Mouse (Mus musculus) hindbrain, postnatal 0 days (tissue): Measurements from ENCODE around the gene Twf2. TPM values are rescaled to one million over a fixed set of nuclear protein-coding genes. Genes with fewer than 3 reads are reported as not detected.
A peak's percentile ranks its signal among the peaks of the same experiment; 100 is the strongest.

Source experiments
- ATAC-seq: fragments of 200-750 bp; cut with Nextera tagmentation; 2 replicates; pipeline ENCODE4 v1.8.0; 2017; ENCODE audit warnings: mild to moderate bottlenecking, moderate TSS enrichment, moderate library complexity
- DNase-seq: peaks from one replicate; pipeline ENCODE4 v3.0.0-alpha.2; 2015; ENCODE audit warnings: low spot score
- H3K27ac ChIP-seq: fragments of 300-500 bp; sonication (generic); 2 replicates; pipeline ENCODE4 v1.5.1; 2014; ENCODE audit warnings: mild to moderate bottlenecking
- H3K27me3 ChIP-seq: fragments of 300-500 bp; sonication (generic); 2 replicates; pipeline ENCODE4 v1.6.1; 2014; ENCODE audit warnings: low read length, mixed read lengths; ENCODE audit not compliant: insufficient read depth
- H3K36me3 ChIP-seq: fragments of 300-500 bp; sonication (generic); 2 replicates; pipeline ENCODE4 v1.6.1; 2014; ENCODE audit warnings: low read length, mixed read lengths; ENCODE audit not compliant: insufficient read depth
- H3K4me1 ChIP-seq: fragments of 300-500 bp; sonication (generic); 2 replicates; pipeline ENCODE4 v1.6.1; 2014; ENCODE audit warnings: antibody characterized with exemption, low read length, mixed read lengths; ENCODE audit not compliant: insufficient read depth
- H3K4me2 ChIP-seq: fragments of 300-500 bp; sonication (generic); 2 replicates; pipeline ENCODE4 v1.6.1; 2014; ENCODE audit warnings: low read depth, mild to moderate bottlenecking, low read length, moderate library complexity, mixed read lengths
- H3K4me3 ChIP-seq: fragments of 300-500 bp; sonication (generic); 2 replicates; pipeline ENCODE4 v1.5.1; 2014; ENCODE audit warnings: low read length
- H3K9ac ChIP-seq: fragments of 300-500 bp; sonication (generic); replicated peaks from 2 replicates; pipeline ENCODE4 v1.6.1; 2014; ENCODE audit warnings: mild to moderate bottlenecking, low read length, moderate library complexity, mixed read lengths
- H3K9me3 ChIP-seq: fragments of 300-500 bp; sonication (generic); 2 replicates; pipeline ENCODE4 v1.6.1; 2016; ENCODE audit warnings: low read length, mixed read lengths
- CTCF ChIP-seq: IDR thresholded peaks from 2 replicates; pipeline ENCODE4 v1.5.1; 2016; ENCODE audit warnings: antibody characterized with exemption, control low read depth, low read depth
- WGBS: fragments of 180-500 bp; shearing (Covaris S2); extraction: QIAGEN DNeasy Blood & Tissue Kit; methylation state at CpG from one replicate; pipeline ENCODE4 v1.1.7; 2014; 5-methylcytosine and 5-hydroxymethylcytosine counted together
- polyA plus RNA-seq: library from polyadenylated mRNA; unstranded; fragments of >200 nt; fragmentation: Nextera tagmentation; extraction: Ambion mirVana; gene quantifications from 2 replicates; pipeline ENCODE4 v1.2.1, GENCODE M21; 2015
- total RNA-seq: library from RNA; depleted of rRNA; stranded (reverse); fragments of >200 nt; gene quantifications from 2 replicates; pipeline ENCODE4 v1.2.3, GENCODE M21; 2014

Twf2 gene
- total and polyA plus RNA-seq, 2 experiments from 2014 or later, result 42.0 to 72.6 TPM

GRCm38 (mm10) chr9:106192024-106192423 is 10.9 kb upstream of the Twf2 start:
- H3K4me2 ChIP-seq, result no peak overlapping the region
- H3K27ac ChIP-seq, result no peak overlapping the region
- H3K4me3 ChIP-seq, result no peak overlapping the region
- no peaks in the 10 kb centered on the region for H3K9me3 ChIP-seq
- peaks cover 46% of the 10 kb centered on the region for H3K36me3 ChIP-seq
- no peak overlapping the region for H3K9ac ChIP-seq
- DNase-seq, result no peak
- 91% methylated on average over 8 of the region's 8 CpGs for WGBS
- no peaks in the 10 kb centered on the region for H3K4me1 ChIP-seq
- no peaks in the 10 kb centered on the region for H3K27me3 ChIP-seq
- TF ChIP-seq CTCF, result no peak
- ATAC-seq, result no peak

GRCm38 (mm10) chr9:106192998-106193397 is 9.9 kb upstream of the Twf2 start:
- no peaks in the 10 kb centered on the region for H3K27me3 ChIP-seq
- TF ChIP-seq CTCF, result no peak
- H3K9me3 ChIP-seq, result no peaks in the 10 kb centered on the region
- ATAC-seq (no peak), DNase-seq (no peak)
- H3K4me2 ChIP-seq, result no peak overlapping the region
- no peak overlapping the region for H3K4me3 ChIP-seq
- H3K4me1 ChIP-seq, result no peaks in the 10 kb centered on the region
- peaks cover 36% of the 10 kb centered on the region for H3K36me3 ChIP-seq
- WGBS, result 82% methylated on average over 1 of the region's 1 CpGs
- H3K27ac ChIP-seq, result no peak overlapping the region
- no peak overlapping the region for H3K9ac ChIP-seq

GRCm38 (mm10) chr9:106193930-106194807 is 8.7 kb upstream of the Twf2 start:
- 87% methylated on average over 8 of the region's 8 CpGs for WGBS
- no peak overlapping the region for H3K4me2 ChIP-seq
- ATAC-seq (no peak), DNase-seq (peak; percentile 7)
- H3K9me3 ChIP-seq, result no peaks in the 10 kb centered on the region
- H3K4me1 ChIP-seq, result no peaks in the 10 kb centered on the region
- H3K36me3 ChIP-seq, result peaks cover 24% of the 10 kb centered on the region
- H3K27me3 ChIP-seq, result no peaks in the 10 kb centered on the region
- no peak overlapping the region for H3K9ac ChIP-seq
- no peak overlapping the region for H3K4me3 ChIP-seq
- H3K27ac ChIP-seq, result peak overlapping the region; percentile 55; the same call in 1 of the 2 replicates
- no peak for TF ChIP-seq CTCF

- Histone ChIP-seq H3K27me3 (no peaks in the 10 kb centered on the region), H3K4me1 (no peaks in the 10 kb centered on the region), H3K9ac (no peak overlapping the region), H3K27ac (peak overlapping the region; percentile 55), H3K4me2 (no peak overlapping the region), H3K36me3 (peaks cover 9% of the 10 kb centered on the region), H3K4me3 (no peak overlapping the region), H3K9me3 (no peaks in the 10 kb centered on the region)
- 56% methylated on average over 8 of the region's 8 CpGs for WGBS
- DNase-seq, result peak; percentile 81
- peak; percentile 46 for TF ChIP-seq CTCF
- ATAC-seq, result peak; percentile 70
Observed at GRCm38 (mm10) chr9:106195693-106196092, 7.2 kb upstream of the Twf2 start.

GRCm38 (mm10) chr9:106197081-106197713 is 5.7 kb upstream of the Twf2 start:
- WGBS, result 95% methylated on average over 3 of the region's 3 CpGs

GRCm38 (mm10) chr9:106197732-106198131 is 5.2 kb upstream of the Twf2 start:
- Histone ChIP-seq H3K9ac (no peak overlapping the region), H3K9me3 (no peaks in the 10 kb centered on the region), H3K36me3 (no peaks in the 10 kb centered on the region; the same call in 1 of the 2 replicates), H3K4me2 (no peak overlapping the region), H3K4me3 (no peak overlapping the region), H3K27me3 (no peaks in the 10 kb centered on the region), H3K4me1 (no peaks in the 10 kb centered on the region), H3K27ac (no peak overlapping the region)
- ATAC-seq (no peak), DNase-seq (no peak)
- 88% methylated on average over 9 of the region's 9 CpGs for WGBS
- TF ChIP-seq CTCF, result no peak

More at GRCm38 (mm10) chr9:106197081-106197713, 5.7 kb upstream of the Twf2 start:
- no peaks in the 10 kb centered on the region for H3K9me3 ChIP-seq
- ATAC-seq (no peak), DNase-seq (no peak)
- H3K27me3 ChIP-seq, result no peaks in the 10 kb centered on the region
- H3K4me1 ChIP-seq, result no peaks in the 10 kb centered on the region
- no peak for TF ChIP-seq CTCF
- no peaks in the 10 kb centered on the region; the same call in 1 of the 2 replicates for H3K36me3 ChIP-seq
- H3K9ac ChIP-seq, result no peak overlapping the region
- no peak overlapping the region for H3K4me3 ChIP-seq
- no peak overlapping the region for H3K4me2 ChIP-seq
- no peak overlapping the region for H3K27ac ChIP-seq
